ENCODE assay signal across 18 mouse cellular contexts in genomic region chr1:118401991-118402390, GRCm38 (mm10).
"Had no signal": no experiment of that assay in that cellular context is flagged by ENCODE, and none has a peak within 500 bp of the region (broad histone marks: within the 10 kb centered on the region; RNA-seq: fewer than 3 reads in every experiment).

No protein-coding gene starts in this region.

- H3K36me3 ChIP-seq: midbrain, embryonic 15.5 days; neural tube, embryonic 15.5 days had no signal

- H3K4me2 ChIP-seq: lung, embryonic 14.5 days; midbrain, embryonic 13.5 days; midbrain, embryonic 15.5 days; neural tube, embryonic 13.5 days; neural tube, embryonic 15.5 days had no signal

- H3K9me3 ChIP-seq: midbrain, embryonic 10.5 days; midbrain, embryonic 13.5 days; midbrain, embryonic 15.5 days; neural tube, embryonic 13.5 days; neural tube, embryonic 15.5 days had no signal

- ATAC-seq: midbrain, embryonic 13.5 days; midbrain, embryonic 15.5 days had no signal

- H3K27ac ChIP-seq: midbrain, embryonic 10.5 days; midbrain, embryonic 13.5 days; midbrain, embryonic 15.5 days; neural tube, embryonic 13.5 days; neural tube, embryonic 15.5 days had no signal

- DNase-seq: lung, adult 18-20 months; lung, embryonic 14.5 days; lung, postnatal 10 days; lung, postnatal 4 days; retina, postnatal 1 day; right cerebral cortex, adult 18-20 months; right cerebral cortex, postnatal 25 days; right cerebral cortex, postnatal 4 days; spleen, adult 18-20 months; thymus, adult 18-20 months; thymus, postnatal 14 days; thymus, postnatal 36 days had no signal

- H3K4me1 ChIP-seq: midbrain, embryonic 10.5 days had no signal

- H3K9ac ChIP-seq: lung, embryonic 14.5 days; midbrain, embryonic 13.5 days; midbrain, embryonic 15.5 days; neural tube, embryonic 13.5 days; neural tube, embryonic 15.5 days had no signal

- H3K27me3 ChIP-seq: midbrain, embryonic 13.5 days; midbrain, embryonic 15.5 days; neural tube, embryonic 13.5 days; neural tube, embryonic 15.5 days had no signal

- H3K4me3 ChIP-seq: midbrain, embryonic 10.5 days; midbrain, embryonic 13.5 days; midbrain, embryonic 15.5 days; myocyte; neural tube, embryonic 13.5 days; neural tube, embryonic 15.5 days had no signal
